Mouse (Mus musculus): Measurements from ENCODE around the gene Anapc13. TPM values are rescaled to one million over a fixed set of nuclear protein-coding genes. Genes with fewer than 3 reads are reported as not detected.

The Anapc13 gene
- polyA plus RNA-seq, 1 experiment from 2014 or later: 198 TPM

- ATAC-seq (ENCODE audit: low read depth): peak; percentile 63
Observed at GRCm38 (mm10) chr9:102625401-102625982, 604 bp upstream of the Anapc13 start.

GRCm38 (mm10) chr9:102626839-102627225, 736 bp downstream of the Anapc13 start:
- peak overlapping the region; percentile 99 for H3K9ac ChIP-seq (ENCODE audit: low read length)
- H3K4me1 ChIP-seq (replicated peaks; ENCODE audit: control insufficient read depth, insufficient read depth, low read length): peaks cover 24% of the 10 kb centered on the region
- H3K9me3 ChIP-seq (ENCODE audit: control insufficient read depth, low read length): no peaks in the 10 kb centered on the region
- peak overlapping the region; percentile 97 for H3K27ac ChIP-seq (ENCODE audit: low read length)
- ATAC-seq (ENCODE audit: low read depth): no peak
- H3K36me3 ChIP-seq (ENCODE audit: control insufficient read depth, insufficient read depth, low read length): no peaks in the 10 kb centered on the region
- under 1% methylated on average over 9 of the region's 9 CpGs for WGBS
- peak overlapping the region; percentile 96 for H3K4me3 ChIP-seq (ENCODE audit: low read length)
- H3K4me2 ChIP-seq (ENCODE audit: low read depth, low read length): peak overlapping the region; percentile 59
- H3K27me3 ChIP-seq (ENCODE audit: control insufficient read depth, insufficient read depth, low read depth, low read length): no peaks in the 10 kb centered on the region

More at GRCm38 (mm10) chr9:102625401-102625982, 604 bp upstream of the Anapc13 start:
- Histone ChIP-seq H3K9ac (ENCODE audit: low read length) (peak overlapping the region; percentile 99), H3K4me3 (ENCODE audit: low read length) (peak overlapping the region; percentile 96), H3K36me3 (ENCODE audit: control insufficient read depth, insufficient read depth, low read length) (no peaks in the 10 kb centered on the region), H3K27ac (ENCODE audit: low read length) (peak overlapping the region; percentile 97), H3K9me3 (ENCODE audit: control insufficient read depth, low read length) (no peaks in the 10 kb centered on the region), H3K4me2 (ENCODE audit: low read depth, low read length) (peak overlapping the region; percentile 51), H3K27me3 (ENCODE audit: control insufficient read depth, insufficient read depth, low read depth, low read length) (no peaks in the 10 kb centered on the region), H3K4me1 (replicated peaks; ENCODE audit: control insufficient read depth, insufficient read depth, low read length) (peaks cover 20% of the 10 kb centered on the region)
- WGBS: under 1% methylated on average over 27 of the region's 27 CpGs

GRCm38 (mm10) chr9:102627442-102627841, 1.3 kb downstream of the Anapc13 start:
- Histone ChIP-seq H3K9me3 (ENCODE audit: control insufficient read depth, low read length) (no peaks in the 10 kb centered on the region), H3K4me1 (replicated peaks; ENCODE audit: control insufficient read depth, insufficient read depth, low read length) (peaks cover 28% of the 10 kb centered on the region), H3K27ac (ENCODE audit: low read length) (peak overlapping the region; percentile 97), H3K9ac (ENCODE audit: low read length) (peak overlapping the region; percentile 99), H3K27me3 (ENCODE audit: control insufficient read depth, insufficient read depth, low read depth, low read length) (no peaks in the 10 kb centered on the region), H3K4me3 (ENCODE audit: low read length) (peak overlapping the region; percentile 96), H3K4me2 (ENCODE audit: low read depth, low read length) (peak overlapping the region; percentile 59), H3K36me3 (ENCODE audit: control insufficient read depth, insufficient read depth, low read length) (no peaks in the 10 kb centered on the region)
- 65% methylated on average over 7 of the region's 7 CpGs for WGBS
- no peak for ATAC-seq (ENCODE audit: low read depth)

GRCm38 (mm10) chr9:102629052-102629451, 3.0 kb downstream of the Anapc13 start:
- Histone ChIP-seq H3K9me3 (ENCODE audit: control insufficient read depth, low read length) (no peaks in the 10 kb centered on the region), H3K36me3 (ENCODE audit: control insufficient read depth, insufficient read depth, low read length) (no peaks in the 10 kb centered on the region), H3K27ac (ENCODE audit: low read length) (0 out of 2 replicates have a peak overlapping the region, but pooled peaks have one; percentile 7), H3K4me1 (replicated peaks; ENCODE audit: control insufficient read depth, insufficient read depth, low read length) (peaks cover 31% of the 10 kb centered on the region), H3K9ac (ENCODE audit: low read length) (no peak overlapping the region), H3K27me3 (ENCODE audit: control insufficient read depth, insufficient read depth, low read depth, low read length) (no peaks in the 10 kb centered on the region), H3K4me2 (ENCODE audit: low read depth, low read length) (no peak overlapping the region), H3K4me3 (ENCODE audit: low read length) (no peak overlapping the region)
- no peak for ATAC-seq (ENCODE audit: low read depth)
- 39% methylated on average over 7 of the region's 7 CpGs for WGBS

GRCm38 (mm10) chr9:102631589-102632147, 5.6 kb downstream of the Anapc13 start:
- Histone ChIP-seq H3K4me3 (ENCODE audit: low read length) (no peak overlapping the region), H3K9me3 (ENCODE audit: control insufficient read depth, low read length) (no peaks in the 10 kb centered on the region), H3K4me1 (replicated peaks; ENCODE audit: control insufficient read depth, insufficient read depth, low read length) (peaks cover 28% of the 10 kb centered on the region), H3K9ac (ENCODE audit: low read length) (no peak overlapping the region), H3K4me2 (ENCODE audit: low read depth, low read length) (no peak overlapping the region), H3K27ac (ENCODE audit: low read length) (peak overlapping the region; percentile 65; the same call in 1 of the 2 replicates), H3K27me3 (ENCODE audit: control insufficient read depth, insufficient read depth, low read depth, low read length) (no peaks in the 10 kb centered on the region), H3K36me3 (ENCODE audit: control insufficient read depth, insufficient read depth, low read length) (no peaks in the 10 kb centered on the region)
- WGBS: 57% methylated on average over 2 of the region's 2 CpGs
- ATAC-seq (ENCODE audit: low read depth): no peak

GRCm38 (mm10) chr9:102632173-102632572, 6.1 kb downstream of the Anapc13 start:
- Histone ChIP-seq H3K4me1 (replicated peaks; ENCODE audit: control insufficient read depth, insufficient read depth, low read length) (peaks cover 30% of the 10 kb centered on the region), H3K4me2 (ENCODE audit: low read depth, low read length) (no peak overlapping the region), H3K9ac (ENCODE audit: low read length) (no peak overlapping the region), H3K27ac (ENCODE audit: low read length) (peak overlapping the region; percentile 65; the same call in 1 of the 2 replicates), H3K27me3 (ENCODE audit: control insufficient read depth, insufficient read depth, low read depth, low read length) (no peaks in the 10 kb centered on the region), H3K4me3 (ENCODE audit: low read length) (no peak overlapping the region), H3K36me3 (ENCODE audit: control insufficient read depth, insufficient read depth, low read length) (no peaks in the 10 kb centered on the region), H3K9me3 (ENCODE audit: control insufficient read depth, low read length) (no peaks in the 10 kb centered on the region)
- 60% methylated on average over 4 of the region's 4 CpGs for WGBS
- ATAC-seq (ENCODE audit: low read depth): peak; percentile 76

- Histone ChIP-seq H3K4me3 (ENCODE audit: low read length) (no peak overlapping the region), H3K4me2 (ENCODE audit: low read depth, low read length) (no peak overlapping the region), H3K27ac (ENCODE audit: low read length) (0 out of 2 replicates have a peak overlapping the region, but pooled peaks have one; percentile 26), H3K9me3 (ENCODE audit: control insufficient read depth, low read length) (no peaks in the 10 kb centered on the region), H3K36me3 (ENCODE audit: control insufficient read depth, insufficient read depth, low read length) (no peaks in the 10 kb centered on the region), H3K27me3 (ENCODE audit: control insufficient read depth, insufficient read depth, low read depth, low read length) (no peaks in the 10 kb centered on the region), H3K4me1 (replicated peaks; ENCODE audit: control insufficient read depth, insufficient read depth, low read length) (peaks cover 31% of the 10 kb centered on the region), H3K9ac (ENCODE audit: low read length) (no peak overlapping the region)
- peak; percentile 51; the same call in 1 of the 2 replicates for ATAC-seq (ENCODE audit: low read depth)
- WGBS: 57% methylated on average over 1 of the region's 1 CpGs
Observed at GRCm38 (mm10) chr9:102632923-102633537, 6.9 kb downstream of the Anapc13 start.

GRCm38 (mm10) chr9:102634453-102634852, 8.4 kb downstream of the Anapc13 start:
- Histone ChIP-seq H3K9me3 (ENCODE audit: control insufficient read depth, low read length) (no peaks in the 10 kb centered on the region), H3K9ac (ENCODE audit: low read length) (no peak overlapping the region), H3K4me2 (ENCODE audit: low read depth, low read length) (no peak overlapping the region), H3K4me1 (replicated peaks; ENCODE audit: control insufficient read depth, insufficient read depth, low read length) (peaks cover 38% of the 10 kb centered on the region), H3K27me3 (ENCODE audit: control insufficient read depth, insufficient read depth, low read depth, low read length) (no peaks in the 10 kb centered on the region), H3K4me3 (ENCODE audit: low read length) (no peak overlapping the region), H3K27ac (ENCODE audit: low read length) (no peak overlapping the region), H3K36me3 (ENCODE audit: control insufficient read depth, insufficient read depth, low read length) (no peaks in the 10 kb centered on the region)
- no peak for ATAC-seq (ENCODE audit: low read depth)
- WGBS: 65% methylated on average over 8 of the region's 8 CpGs

GRCm38 (mm10) chr9:102636553-102636952, 10.5 kb downstream of the Anapc13 start:
- no peak for ATAC-seq (ENCODE audit: low read depth)
- no peaks in the 10 kb centered on the region for H3K27me3 ChIP-seq (ENCODE audit: control insufficient read depth, insufficient read depth, low read depth, low read length)
- 3% methylated on average over 4 of the region's 4 CpGs for WGBS
- peaks cover 40% of the 10 kb centered on the region for H3K4me1 ChIP-seq (replicated peaks; ENCODE audit: control insufficient read depth, insufficient read depth, low read length)
- H3K4me3 ChIP-seq (ENCODE audit: low read length): no peak overlapping the region
- H3K9ac ChIP-seq (ENCODE audit: low read length): peak overlapping the region; percentile 32; the same call in 1 of the 2 replicates
- H3K9me3 ChIP-seq (ENCODE audit: control insufficient read depth, low read length): no peaks in the 10 kb centered on the region
- no peak overlapping the region for H3K4me2 ChIP-seq (ENCODE audit: low read depth, low read length)
- no peaks in the 10 kb centered on the region for H3K36me3 ChIP-seq (ENCODE audit: control insufficient read depth, insufficient read depth, low read length)
- H3K27ac ChIP-seq (ENCODE audit: low read length): peak overlapping the region; percentile 20; the same call in 1 of the 2 replicates
